23 mouse cellular contexts compared by ENCODE assay signal in genomic region chr1:128437276-128437675, GRCm38 (mm10). TPM values are rescaled to one million over a fixed set of nuclear protein-coding genes. Genes with fewer than 3 reads are reported as not detected.
A peak's percentile ranks its signal among the peaks of the same experiment; 100 is the strongest.
DNase-seq lines count a peak whose midpoint lies in the region; ATAC-seq and TF ChIP-seq lines count a peak whose summit lies in the region.
"Had no signal": no experiment of that assay in that cellular context is flagged by ENCODE, and none has a peak within 500 bp of the region (broad histone marks: within the 10 kb centered on the region; RNA-seq: fewer than 3 reads in every experiment).

No protein-coding gene starts in this region.

- no peak overlapping the region for H3K4me3 ChIP-seq in midbrain, postnatal 0 days (ENCODE audit: low read depth, low read length)
- H3K4me3 ChIP-seq: embryonic facial prominence, embryonic 10.5 days; embryonic facial prominence, embryonic 12.5 days; forebrain, embryonic 13.5 days; forebrain, embryonic 15.5 days had no signal

- no peak for TF ChIP-seq CTCF in midbrain, postnatal 0 days (IDR thresholded peaks at IDR 0.05)

- H3K9me3 ChIP-seq in midbrain, postnatal 0 days (ENCODE audit: low read length): no peaks in the 10 kb centered on the region
- H3K9me3 ChIP-seq: embryonic facial prominence, embryonic 10.5 days; embryonic facial prominence, embryonic 12.5 days; forebrain, embryonic 13.5 days; forebrain, embryonic 15.5 days; G1E had no signal

- H3K4me2 ChIP-seq in midbrain, postnatal 0 days (ENCODE audit: low read depth, low read length, poor library complexity, severe bottlenecking): no peak overlapping the region
- H3K4me2 ChIP-seq: embryonic facial prominence, embryonic 12.5 days; forebrain, embryonic 13.5 days; forebrain, embryonic 15.5 days had no signal

- no peaks in the 10 kb centered on the region for H3K27me3 ChIP-seq in midbrain, postnatal 0 days (ENCODE audit: insufficient read depth, low read length)
- H3K27me3 ChIP-seq: embryonic facial prominence, embryonic 12.5 days; forebrain, embryonic 13.5 days; forebrain, embryonic 15.5 days; Patski had no signal

- DNase-seq in heart, adult 11 months: peak; percentile 37
- DNase-seq in heart, postnatal 4 days: no peak
- peak; percentile 44 for DNase-seq in R1 (ENCODE audit: low read depth, low spot score)
- no peak for DNase-seq in urinary bladder, postnatal 14 days (ENCODE audit: low spot score)
- DNase-seq in midbrain, postnatal 0 days (ENCODE audit: low spot score): no peak
- DNase-seq: adrenal gland, adult 8-10 months; adrenal gland, postnatal 14 days; adrenal gland, postnatal 36 days; B cell, adult 2 months; cerebellum, adult 11-12 months; cerebellum, adult 2 months; cerebellum, adult 9-10 months; cerebellum, postnatal 10 days; cerebellum, postnatal 25 days; forebrain, postnatal 0 days had no signal

- no peak overlapping the region for H3K27ac ChIP-seq in midbrain, postnatal 0 days (ENCODE audit: low read depth, low read length)
- H3K27ac ChIP-seq: embryonic facial prominence, embryonic 10.5 days; embryonic facial prominence, embryonic 12.5 days; forebrain, embryonic 13.5 days; forebrain, embryonic 15.5 days had no signal

- WGBS in midbrain, postnatal 0 days: 49% methylated on average over 1 of the region's 1 CpGs

- H3K36me3 ChIP-seq in midbrain, postnatal 0 days (ENCODE audit: insufficient read depth, low read length): no peaks in the 10 kb centered on the region
- H3K36me3 ChIP-seq: embryonic facial prominence, embryonic 10.5 days; embryonic facial prominence, embryonic 12.5 days; forebrain, embryonic 15.5 days; G1E had no signal

- H3K9ac ChIP-seq in midbrain, postnatal 0 days (replicated peaks; ENCODE audit: low read length, poor library complexity, severe bottlenecking): no peak overlapping the region
- H3K9ac ChIP-seq: embryonic facial prominence, embryonic 12.5 days; forebrain, embryonic 13.5 days; forebrain, embryonic 15.5 days; forebrain, postnatal 0 days had no signal

- no peak for ATAC-seq in midbrain, postnatal 0 days (ENCODE audit: low FRiP score)
- ATAC-seq: activated CD4-positive, CD25-positive, alpha-beta regulatory T cell, adult 4 months; CD4-positive, CD25-positive, alpha-beta regulatory T cell, adult 4 months; forebrain, embryonic 13.5 days; forebrain, embryonic 15.5 days; forebrain, postnatal 0 days; Patski had no signal

- H3K4me1 ChIP-seq in midbrain, postnatal 0 days (ENCODE audit: insufficient read depth, low read length): no peaks in the 10 kb centered on the region

RNA-seq across cellular contexts. Expression of gene Dars, which starts 20.1 kb away (rescaled TPM):
- total RNA-seq in heart, postnatal 4 days (2021): 10 to 100 TPM; 56.5 to 57.8 TPM
- 53.6 and 62.6 TPM in 2 replicates for total RNA-seq in midbrain, postnatal 0 days (2014; rRNA removed)
- polyA plus RNA-seq in midbrain, postnatal 0 days (2015; fragmentation: Nextera tagmentation; extraction: Ambion mirVana): 104 and 105 TPM in 2 replicates

Comparison
In these comparisons a context has a peak if more than half of its experiments do, and no peak if none do; other contexts are left out.
1. DNase-seq: peak in heart, adult 11 months (single experiment) and R1 (single experiment); none in heart, postnatal 4 days (single experiment), urinary bladder, postnatal 14 days (single experiment) and midbrain, postnatal 0 days (single experiment).